Mouse (Mus musculus) megakaryocyte-erythroid progenitor cell, adult 5-6 weeks (primary cell): ENCODE measurements around the gene Pdzph1. TPM values are rescaled to one million over a fixed set of nuclear protein-coding genes. Genes with fewer than 3 reads are reported as not detected.

ENCODE experiments used
- ATAC-seq: replicated peaks from 2 replicates; pipeline ENCODE4 v1.8.0; 2016; ENCODE audit warnings: mild to moderate bottlenecking, inconsistent platforms; ENCODE audit not compliant: severe bottlenecking, poor library complexity, low FRiP score, low TSS enrichment
- total RNA-seq, 2 experiments: library from RNA; stranded (forward) in 1 of 2; stranded (reverse) in 1 of 2; fragments of 200-1000, 215-1000 nt in 1 of 2; fragments of >200 nt in 1 of 2; fragmentation: Nextera tagmentation in 1 of 2; gene quantifications; 2 replicates each; pipeline ENCODE4 v1.2.3; 2014 to 2017

Pdzph1 gene
- total RNA-seq, 2 experiments from 2014 or later, result 5.1 to 15.5 TPM

DNA sequence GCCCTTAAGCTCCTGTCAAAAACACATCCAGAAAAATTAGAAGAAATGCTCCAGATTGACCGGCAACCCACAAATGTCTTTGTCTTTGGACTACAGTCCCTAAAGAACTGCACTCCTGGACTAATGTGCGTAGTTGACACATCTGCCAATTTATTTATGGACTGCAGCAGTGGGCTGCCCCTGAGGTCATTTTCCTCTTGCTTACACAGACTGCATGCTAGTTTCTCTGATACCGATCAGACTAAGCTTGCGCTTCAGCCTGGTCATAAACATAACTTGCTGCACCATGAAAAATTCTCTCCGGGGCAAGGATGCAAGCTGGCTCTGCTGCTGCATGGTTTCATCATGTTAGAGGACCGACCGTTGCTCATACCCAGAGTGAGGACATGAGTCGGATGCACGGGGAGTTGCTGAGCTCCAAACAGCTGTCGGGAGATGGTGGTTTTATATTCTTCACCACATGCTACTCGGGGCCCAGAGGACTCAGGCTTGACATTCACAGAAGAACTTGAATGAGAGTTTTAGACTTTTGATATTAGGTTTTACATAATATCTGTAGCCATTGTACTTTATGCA, 67.2 kb downstream of the Pdzph1 start:
- ATAC-seq, result peak; percentile 21

DNA sequence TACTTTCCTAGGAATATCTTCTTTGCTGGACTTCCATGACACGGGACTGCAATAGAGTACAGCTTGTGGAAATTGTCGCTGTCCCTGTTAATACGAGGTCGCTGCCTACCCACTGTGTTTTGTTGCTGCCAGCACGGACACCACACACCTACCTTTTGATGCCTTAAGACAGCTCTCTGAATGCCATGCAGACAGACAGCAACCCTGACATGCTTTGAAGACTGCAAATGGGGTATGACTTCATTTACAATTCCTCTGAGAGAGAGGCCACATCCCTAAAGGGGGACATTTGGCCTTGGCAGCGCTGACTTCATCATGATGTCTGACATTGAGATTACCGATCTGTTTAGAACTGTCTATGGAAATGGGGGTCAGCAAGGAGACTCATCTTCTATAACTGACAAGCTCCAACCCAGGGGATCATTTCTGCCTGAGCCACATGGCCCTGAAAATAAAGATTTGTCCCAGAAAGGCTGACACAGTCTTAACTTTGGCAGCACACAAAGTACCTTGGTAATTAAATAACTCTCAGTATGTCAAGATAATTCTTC, 67.8 kb downstream of the Pdzph1 start:
- no peak for ATAC-seq

DNA sequence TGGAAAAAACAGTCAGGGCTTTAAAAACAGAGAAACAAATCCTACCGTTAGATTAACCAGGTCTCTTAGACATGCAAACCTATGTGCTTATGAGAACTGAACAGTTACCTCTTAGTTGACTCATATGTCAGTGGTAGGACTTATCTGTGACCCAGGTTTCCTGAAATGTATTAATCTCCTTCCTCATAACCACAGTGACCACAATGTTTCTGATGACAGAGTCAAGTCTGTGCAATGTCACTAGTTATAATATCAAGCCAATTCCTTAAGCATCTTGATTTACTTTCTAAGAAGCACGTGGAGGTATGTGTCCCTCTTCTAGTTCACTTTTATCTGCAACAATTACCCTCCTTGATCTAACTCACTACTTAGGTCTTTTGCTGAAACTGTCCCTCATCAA, 68.4 kb downstream of the Pdzph1 start:
- ATAC-seq, result peak; percentile 58

DNA sequence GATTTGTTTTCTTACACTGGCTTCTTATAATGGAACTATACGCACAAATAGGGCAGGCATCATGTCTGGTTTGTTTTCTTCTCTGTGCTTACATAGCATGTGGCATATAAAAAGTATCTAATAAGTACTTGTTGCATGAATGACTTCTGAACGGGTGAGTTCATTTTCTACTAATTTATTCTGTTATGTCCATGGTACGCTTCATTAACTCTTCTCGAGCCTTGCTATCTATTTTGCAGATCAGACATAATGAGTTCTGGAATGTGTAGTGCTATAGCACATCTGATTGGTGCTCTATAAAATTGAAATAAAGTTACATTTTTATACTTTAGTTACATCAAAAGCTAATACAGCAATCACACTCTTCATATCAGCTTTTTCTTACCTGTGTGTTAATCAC, 71.2 kb downstream of the Pdzph1 start:
- no peak for ATAC-seq

DNA sequence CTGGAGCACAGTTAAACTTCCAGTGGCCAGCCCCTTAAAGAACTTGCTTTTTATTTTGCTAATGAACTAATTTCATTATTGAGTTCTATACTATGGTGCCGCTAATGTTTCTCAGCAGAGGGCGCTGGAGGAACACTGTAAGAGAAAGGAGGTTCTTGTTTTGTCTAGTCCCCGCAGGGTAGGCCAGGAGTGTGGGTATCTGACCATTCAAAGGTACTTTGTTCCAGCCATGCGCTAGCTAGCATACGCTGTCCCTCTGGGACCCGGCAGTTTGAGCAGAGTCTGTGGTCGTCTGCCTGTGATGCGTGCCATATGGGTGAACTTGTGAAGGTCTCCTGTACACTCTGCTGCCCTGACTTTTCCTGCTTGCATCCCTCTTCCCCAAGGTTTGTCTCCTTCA, 72.1 kb downstream of the Pdzph1 start:
- peak; percentile 83 for ATAC-seq

DNA sequence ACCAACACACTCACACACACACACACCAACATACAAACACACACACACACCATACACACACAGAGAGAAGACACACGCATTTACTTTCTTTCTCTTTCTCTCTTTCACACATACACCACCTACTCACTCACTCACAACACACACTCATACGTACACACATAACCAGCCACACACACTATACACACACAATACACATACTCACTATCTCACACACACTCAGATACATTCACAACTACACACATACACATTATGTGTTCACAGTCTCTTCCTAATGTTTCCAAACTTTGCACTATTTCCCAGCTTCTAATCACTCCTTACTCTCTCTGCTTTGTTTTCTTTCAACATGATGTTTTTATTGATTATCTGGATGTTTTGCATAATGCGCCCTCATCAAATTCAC, 72.6 kb downstream of the Pdzph1 start:
- no peak for ATAC-seq

DNA sequence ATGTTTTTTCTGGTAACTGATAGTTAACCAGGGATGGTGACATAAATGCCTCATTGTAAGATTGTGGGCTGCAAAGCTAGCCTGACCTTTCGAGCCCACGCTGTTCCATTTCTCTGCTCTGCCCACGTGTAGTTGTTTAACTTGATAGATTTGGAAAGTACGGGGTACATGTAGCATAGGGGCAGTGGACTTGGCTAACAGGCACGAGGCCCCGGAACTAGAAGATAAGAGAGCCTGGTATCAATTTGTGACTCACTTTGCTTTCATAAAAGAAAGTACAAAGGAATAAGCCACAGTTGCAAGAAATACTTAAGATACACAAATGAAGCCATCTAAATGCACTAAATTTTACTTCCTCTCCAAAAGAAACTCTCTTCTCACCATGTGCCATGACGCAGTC, 79.6 kb downstream of the Pdzph1 start:
- no peak for ATAC-seq

DNA sequence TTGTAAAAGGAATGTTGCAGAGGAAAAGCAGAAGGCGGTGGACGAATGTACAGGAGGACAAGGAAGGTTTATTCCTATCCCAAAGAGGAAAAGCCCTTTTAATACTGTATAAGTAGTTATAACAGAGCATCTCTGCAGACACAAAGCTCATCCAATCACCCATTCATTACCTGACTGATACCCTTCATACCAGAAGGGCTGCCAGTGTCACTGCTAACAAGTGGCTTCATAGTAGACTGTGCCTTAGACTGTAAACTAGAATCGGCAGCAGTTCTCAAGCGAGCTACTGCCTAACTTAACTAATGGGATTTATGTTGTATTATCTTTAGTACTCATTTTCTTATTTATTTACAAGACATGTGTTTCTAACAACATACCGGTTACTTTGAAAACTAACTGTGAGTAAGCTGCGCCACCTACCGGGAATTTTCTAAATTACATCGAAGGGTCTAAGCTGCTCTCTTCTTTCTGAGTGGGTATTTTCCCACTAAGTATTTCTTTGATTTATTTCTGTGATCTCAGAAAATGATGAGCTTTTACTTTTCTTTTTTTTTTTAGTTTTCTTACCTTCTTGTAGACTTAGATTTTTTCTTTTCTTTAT, 82.0 kb downstream of the Pdzph1 start:
- ATAC-seq, result peak; percentile 67

DNA sequence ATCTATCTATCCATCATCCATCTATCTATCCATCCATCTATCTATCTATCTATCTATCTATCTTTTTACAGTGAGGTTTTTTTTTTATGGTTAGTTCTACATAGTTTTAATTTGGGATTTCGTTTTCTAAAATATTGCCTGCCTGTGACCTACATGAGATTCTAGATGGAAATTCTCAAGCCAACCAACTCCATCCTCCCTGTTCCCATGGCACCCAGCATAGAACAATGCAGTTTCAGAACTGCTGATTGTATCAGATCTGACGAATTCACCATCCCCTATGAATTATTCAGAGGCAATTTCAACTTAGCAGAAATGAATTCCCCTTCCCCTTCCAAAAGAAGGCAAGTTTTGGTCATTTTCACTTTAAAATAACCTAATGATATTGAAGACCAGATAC, 85.2 kb downstream of the Pdzph1 start:
- ATAC-seq, result no peak

DNA sequence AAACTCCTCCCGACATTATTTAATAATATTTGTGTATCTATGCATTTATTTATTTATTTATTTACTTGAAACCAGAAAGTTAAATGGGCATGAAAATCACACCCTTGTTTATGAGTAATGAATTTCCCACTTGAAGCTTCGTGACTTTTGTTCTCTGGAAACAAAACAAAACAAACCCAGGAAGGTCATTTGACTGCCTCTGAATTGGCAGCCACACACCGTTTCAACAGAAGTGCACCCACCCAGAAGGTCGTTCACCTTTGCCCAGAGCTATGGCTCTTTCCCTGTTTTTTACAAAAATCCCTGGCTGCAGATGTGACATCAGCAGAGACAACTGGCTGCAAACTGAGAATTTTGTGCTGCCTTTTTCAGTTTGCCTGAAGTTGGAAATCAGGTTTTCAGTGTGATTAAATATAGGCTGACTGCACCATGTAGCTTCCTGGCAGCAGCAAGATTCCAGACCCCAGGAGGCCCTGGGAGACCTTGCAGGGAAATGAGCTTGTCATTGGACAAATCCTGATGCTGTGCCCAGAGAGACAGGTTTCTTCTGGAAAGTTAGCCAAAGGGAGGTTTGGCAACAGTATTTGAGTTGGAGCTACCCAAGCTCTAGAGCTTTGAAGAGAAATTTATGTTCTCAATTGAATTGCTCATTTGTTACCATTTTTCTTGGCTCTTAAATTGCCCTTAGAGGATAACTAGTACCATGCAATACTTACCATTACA, 99.5 kb downstream of the Pdzph1 start:
- ATAC-seq, result no peak

DNA sequence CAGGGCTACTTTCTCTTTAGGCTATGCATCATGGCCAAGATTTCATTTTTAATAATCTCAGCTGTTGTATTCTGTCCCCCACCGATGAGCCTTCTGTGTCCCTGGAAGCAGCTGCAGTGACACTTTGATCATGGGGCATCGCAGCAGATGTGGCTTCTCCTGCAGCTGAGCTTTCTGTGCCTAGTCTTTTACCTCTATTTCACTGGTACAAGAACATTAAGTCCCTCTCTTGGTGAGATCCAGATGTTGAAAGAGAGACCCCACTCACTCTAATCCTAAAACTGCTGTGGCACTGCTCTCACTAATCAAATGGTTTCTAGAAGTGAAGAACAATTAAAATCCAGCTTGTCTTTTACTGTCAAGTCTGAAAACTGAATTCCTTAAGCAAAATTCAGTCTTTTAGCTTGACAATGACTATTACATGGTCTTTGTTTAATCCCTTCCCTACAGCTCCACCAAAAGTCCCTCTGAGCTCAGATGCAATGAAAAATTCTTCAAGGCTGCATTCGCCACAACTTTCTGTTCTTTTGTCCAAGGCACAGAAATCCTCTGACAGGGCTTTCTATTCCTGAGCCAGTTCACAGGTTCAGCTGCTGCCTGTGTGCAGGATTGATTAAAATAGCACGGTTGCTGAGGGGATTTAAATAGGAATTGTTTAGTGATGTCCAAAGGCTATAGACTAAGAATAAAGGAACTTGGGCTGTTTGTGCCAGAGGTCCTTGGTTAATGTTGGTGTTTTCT, 101.1 kb downstream of the Pdzph1 start:
- ATAC-seq, result no peak

DNA sequence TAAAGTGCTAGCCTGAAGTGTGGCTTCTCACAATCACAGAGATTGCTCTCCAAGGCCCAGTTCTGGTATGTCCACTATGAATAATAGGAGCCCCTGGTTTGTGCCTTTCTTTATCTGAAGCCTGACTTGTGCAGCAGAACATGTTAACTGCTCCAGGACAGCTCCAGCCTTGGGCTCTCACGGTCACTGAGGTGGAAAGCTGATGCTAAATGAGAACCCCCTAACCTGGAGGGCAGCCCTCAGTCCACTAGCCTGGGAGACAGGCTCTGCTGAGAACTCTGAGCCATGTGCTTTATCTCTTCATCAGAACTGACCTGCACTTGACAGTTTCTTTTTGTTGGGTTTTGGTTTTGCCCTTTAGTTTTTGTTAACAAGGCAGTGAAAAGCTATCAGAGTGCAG, 106.8 kb downstream of the Pdzph1 start:
- no peak for ATAC-seq

DNA sequence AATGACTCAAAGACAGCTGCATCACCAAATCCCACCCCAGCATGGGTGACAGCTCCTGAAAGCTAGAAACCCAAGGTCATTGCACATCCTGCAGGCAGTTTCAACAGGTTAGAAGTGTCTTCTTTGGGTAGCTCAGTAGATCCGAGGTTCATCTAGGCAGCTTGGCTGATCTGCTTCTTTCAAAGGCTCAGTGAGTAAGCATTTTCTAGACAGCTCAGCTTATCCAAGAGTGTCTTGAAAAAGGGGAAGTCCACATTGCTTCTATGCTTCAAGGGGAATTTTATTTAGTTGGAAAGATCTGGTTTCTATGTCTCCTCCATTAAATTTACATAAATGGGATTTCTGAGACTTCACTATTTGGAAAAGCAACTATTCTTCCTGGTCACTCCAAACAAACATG, 117.8 kb downstream of the Pdzph1 start:
- ATAC-seq, result no peak

DNA sequence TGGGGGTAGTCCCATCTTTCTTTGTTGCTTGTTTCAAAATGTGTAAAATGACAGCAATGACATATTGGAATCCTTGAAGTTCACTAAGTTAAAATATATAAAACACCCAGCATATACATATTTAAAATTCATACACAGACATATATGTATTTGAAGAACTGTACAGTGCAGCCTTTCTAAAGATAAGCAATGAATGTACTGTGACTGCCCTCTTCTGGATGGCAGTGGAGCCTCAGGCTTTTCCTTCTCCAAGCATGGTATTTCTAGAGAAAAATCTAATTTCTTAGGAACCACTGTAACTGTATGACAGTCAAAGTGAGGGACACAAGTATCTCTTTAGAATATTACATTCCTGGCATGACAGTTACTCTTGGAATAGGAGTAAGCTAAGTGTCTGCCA, 120.4 kb downstream of the Pdzph1 start:
- ATAC-seq, result no peak

Other genes with a start within 250 kb of the Pdzph1 start
- gene Nudt12, start 22.0 kb upstream of the Pdzph1 start, total RNA-seq (2014; fragmentation: Nextera tagmentation), result 9.1 and 27.4 TPM in 2 replicates
- 8.9 and 15.8 TPM in 2 replicates for gene Nudt12, start 22.0 kb upstream of the Pdzph1 start, total RNA-seq (2017)